Mouse (Mus musculus): ENCODE results near the gene Dnah8. TPM values are rescaled to one million over a fixed set of nuclear protein-coding genes. Genes with fewer than 3 reads are reported as not detected.

Gene Dnah8
- total RNA-seq, 2 experiments from 2014 or later = 2.7 to 4.2 TPM

GRCm38 (mm10) chr17:30657530-30658151 lies 33.5 kb downstream of the Dnah8 start:
- DNase-seq (ENCODE audit: low spot score in 2 of 2) = no peak

GRCm38 (mm10) chr17:30658152-30658544 lies 34.0 kb downstream of the Dnah8 start:
- DNase-seq (ENCODE audit: low spot score in 2 of 2) = peak; percentile 63 to 71

GRCm38 (mm10) chr17:30662131-30662530 lies 38.0 kb downstream of the Dnah8 start:
- DNase-seq (ENCODE audit: low spot score in 2 of 2) = no peak

- DNase-seq (ENCODE audit: low spot score in 2 of 2) = no peak
Measured at GRCm38 (mm10) chr17:30663170-30663569, 39.0 kb downstream of the Dnah8 start.

- DNase-seq (ENCODE audit: low spot score in 2 of 2) = no peak
Measured at GRCm38 (mm10) chr17:30664856-30665255, 40.7 kb downstream of the Dnah8 start.

- DNase-seq (ENCODE audit: low spot score in 2 of 2) = no peak
Measured at GRCm38 (mm10) chr17:30672556-30672955, 48.4 kb downstream of the Dnah8 start.

- DNase-seq (ENCODE audit: low spot score in 2 of 2) = no peak
Measured at GRCm38 (mm10) chr17:30673023-30673422, 48.9 kb downstream of the Dnah8 start.

- no peak for DNase-seq (ENCODE audit: low spot score in 2 of 2)
Measured at GRCm38 (mm10) chr17:30675021-30675740, 51.0 kb downstream of the Dnah8 start.

- no peak for DNase-seq (ENCODE audit: low spot score in 2 of 2)
Measured at GRCm38 (mm10) chr17:30678523-30678922, 54.4 kb downstream of the Dnah8 start.

- DNase-seq (ENCODE audit: low spot score in 2 of 2) = no peak
Measured at GRCm38 (mm10) chr17:30679612-30680011, 55.5 kb downstream of the Dnah8 start.

- DNase-seq (ENCODE audit: low spot score in 2 of 2) = peak; percentile 49 to 51
Measured at GRCm38 (mm10) chr17:30681604-30682003, 57.5 kb downstream of the Dnah8 start.

GRCm38 (mm10) chr17:30690181-30690580 lies 66.0 kb downstream of the Dnah8 start:
- no peak for DNase-seq (ENCODE audit: low spot score in 2 of 2)

GRCm38 (mm10) chr17:30691481-30691880 lies 67.3 kb downstream of the Dnah8 start:
- no peak for DNase-seq (ENCODE audit: low spot score in 2 of 2)

- no peak for DNase-seq (ENCODE audit: low spot score in 2 of 2)
Measured at GRCm38 (mm10) chr17:30694281-30694680, 70.1 kb downstream of the Dnah8 start.

- no peak for DNase-seq (ENCODE audit: low spot score in 2 of 2)
Measured at GRCm38 (mm10) chr17:30714732-30715131, 90.6 kb downstream of the Dnah8 start.

GRCm38 (mm10) chr17:30718197-30718596 lies 94.0 kb downstream of the Dnah8 start:
- DNase-seq (ENCODE audit: low spot score in 2 of 2) = no peak

GRCm38 (mm10) chr17:30719031-30719430 lies 94.9 kb downstream of the Dnah8 start:
- no peak for DNase-seq (ENCODE audit: low spot score in 2 of 2)

GRCm38 (mm10) chr17:30727788-30728187 lies 103.6 kb downstream of the Dnah8 start:
- DNase-seq (ENCODE audit: low spot score in 2 of 2) = no peak

GRCm38 (mm10) chr17:30732736-30733135 lies 108.6 kb downstream of the Dnah8 start:
- no peak for DNase-seq (ENCODE audit: low spot score in 2 of 2)

- no peak for DNase-seq (ENCODE audit: low spot score in 2 of 2)
Measured at GRCm38 (mm10) chr17:30734770-30735169, 110.6 kb downstream of the Dnah8 start.

GRCm38 (mm10) chr17:30735454-30735853 lies 111.3 kb downstream of the Dnah8 start:
- no peak for DNase-seq (ENCODE audit: low spot score in 2 of 2)

GRCm38 (mm10) chr17:30737797-30738196 lies 113.6 kb downstream of the Dnah8 start:
- peak; percentile 56 to 69 for DNase-seq (ENCODE audit: low spot score in 2 of 2)

GRCm38 (mm10) chr17:30739769-30740168 lies 115.6 kb downstream of the Dnah8 start:
- DNase-seq (ENCODE audit: low spot score in 2 of 2) = no peak
